Mouse (Mus musculus) cerebellum, adult 2 months (tissue): ENCODE results near the gene Cage1.

Source experiments
- CTCF ChIP-seq: fragments of 200-500 bp; IDR thresholded peaks from 2 replicates; pipeline ENCODE4 v1.5.1; 2011; ENCODE audit warnings: low read depth, mild to moderate bottlenecking, control low read depth, low read length, moderate library complexity, borderline replicate concordance; ENCODE audit not compliant: insufficient read depth
- POLR2A ChIP-seq: fragments of 200-500 bp; IDR thresholded peaks from 2 replicates; pipeline ENCODE4 v1.6.1; 2011; ENCODE audit warnings: low read length, control low read depth, borderline replicate concordance; ENCODE audit not compliant: insufficient read depth

DNA sequence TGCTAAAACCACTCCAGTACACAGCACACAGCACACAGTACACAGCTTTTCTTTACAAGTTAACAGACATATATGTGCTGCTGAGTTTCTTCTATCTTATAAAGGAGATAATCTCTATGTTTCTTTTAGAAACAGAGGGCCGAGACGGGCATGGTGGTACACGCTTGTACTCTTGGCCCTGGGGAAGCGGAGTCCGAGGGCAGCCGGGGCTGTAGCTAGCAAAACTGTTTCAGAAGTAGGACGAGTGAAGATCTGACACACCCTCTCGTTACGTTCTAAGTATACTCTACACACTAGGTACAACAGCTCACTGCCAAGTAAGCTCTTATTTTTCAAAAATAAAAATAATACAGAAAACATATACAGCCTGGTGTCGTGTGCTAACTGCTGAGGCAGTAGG, 56.5 kb downstream of the Cage1 start:
- TF ChIP-seq CTCF (no peak), POLR2A (no peak)
